Mouse (Mus musculus) olfactory bulb, adult 2 months (tissue): ENCODE results near the gene Mcee. TPM values are rescaled to one million over a fixed set of nuclear protein-coding genes. Genes with fewer than 3 reads are reported as not detected.

Experiments used
- H3K27ac ChIP-seq: fragments of 200-500 bp; 2 replicates; pipeline ENCODE4 v1.5.1; 2012; ENCODE audit warnings: low read depth, low read length; ENCODE audit not compliant: insufficient read depth
- H3K4me1 ChIP-seq: fragments of 200-500 bp; 2 replicates; pipeline ENCODE4 v1.6.1; 2012; ENCODE audit warnings: low read length; ENCODE audit not compliant: control insufficient read depth, insufficient read depth
- H3K4me3 ChIP-seq: fragments of 200-500 bp; 2 replicates; pipeline ENCODE4 v1.5.1; 2012; ENCODE audit warnings: mild to moderate bottlenecking, low read depth, low read length, moderate library complexity; ENCODE audit not compliant: insufficient read depth
- CTCF ChIP-seq: fragments of 200-500 bp; IDR thresholded peaks from 2 replicates; pipeline ENCODE4 v1.5.1; 2012; ENCODE audit warnings: low read depth, mild to moderate bottlenecking, low read length, moderate library complexity; ENCODE audit not compliant: insufficient read depth
- POLR2A ChIP-seq: fragments of 200-500 bp; IDR thresholded peaks from 2 replicates; pipeline ENCODE4 v1.6.1; 2012; ENCODE audit warnings: mild to moderate bottlenecking, low read depth, low read length, moderate library complexity; ENCODE audit not compliant: insufficient read depth
- WGBS: fragments of 180-500 bp; shearing (Covaris S2); methylation state at CpG from one replicate; pipeline ENCODE4 v1.1.7; 2018; 5-methylcytosine and 5-hydroxymethylcytosine counted together
- polyA plus RNA-seq: library from polyadenylated mRNA; stranded (reverse); fragments of >200 nt; gene quantifications from 2 replicates; pipeline ENCODE4 v1.2.4, GENCODE M21; 2012; ENCODE audit warnings: low replicate concordance; ENCODE audit not compliant: missing spikeins, insufficient read depth, insufficient read length

Mcee gene
- polyA plus RNA-seq, 1 experiment, result not detected

DNA sequence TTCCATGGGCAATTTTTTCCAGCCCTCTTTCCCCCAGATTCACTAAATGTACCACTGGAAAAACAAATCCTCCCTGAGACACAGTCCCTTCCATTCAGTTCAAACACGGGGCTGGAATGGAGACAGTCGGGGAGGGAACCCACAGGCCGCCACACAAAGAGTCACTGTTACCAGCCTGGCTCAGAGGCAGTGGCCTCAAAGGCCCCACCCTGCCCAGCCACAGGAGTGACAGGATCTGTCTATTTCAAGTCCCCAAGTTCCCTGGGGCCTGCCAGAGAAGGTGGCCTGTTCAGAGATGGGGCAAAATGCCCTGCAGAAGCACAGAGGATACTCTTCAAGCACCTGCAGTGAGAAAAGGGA lies 31.8 kb upstream of the Mcee start:
- peaks cover 6% of the 10 kb centered on the region for H3K4me1 ChIP-seq
- 31% methylated on average over 3 of the region's 3 CpGs for WGBS
- H3K4me3 ChIP-seq, result no peak overlapping the region
- peak overlapping the region; percentile 84 for H3K27ac ChIP-seq
- TF ChIP-seq POLR2A (no peak), CTCF (no peak)

DNA sequence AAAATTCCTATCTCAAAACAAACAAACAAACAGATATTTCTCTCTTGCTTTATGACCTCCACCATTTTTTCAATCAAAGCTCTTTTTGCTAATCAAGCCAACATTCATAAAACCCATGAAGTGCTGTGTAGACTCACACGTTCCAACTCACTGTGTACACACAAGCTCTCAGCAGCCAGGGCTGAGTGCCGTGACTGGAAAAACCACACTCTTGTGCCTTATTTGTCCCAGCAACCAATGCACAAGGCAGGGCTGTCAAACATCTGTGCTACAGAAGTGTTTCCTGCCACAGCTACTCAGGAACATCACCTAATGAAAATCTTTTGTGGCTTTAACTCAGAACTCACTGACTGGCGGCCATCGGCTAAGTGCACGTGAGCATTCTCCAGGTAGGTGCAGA lies 26.5 kb upstream of the Mcee start:
- no peak overlapping the region for H3K4me3 ChIP-seq
- no peak for TF ChIP-seq CTCF
- TF ChIP-seq POLR2A, result no peak
- H3K4me1 ChIP-seq, result no peaks in the 10 kb centered on the region
- WGBS, result 91% methylated on average over 5 of the region's 5 CpGs
- no peak overlapping the region for H3K27ac ChIP-seq

DNA sequence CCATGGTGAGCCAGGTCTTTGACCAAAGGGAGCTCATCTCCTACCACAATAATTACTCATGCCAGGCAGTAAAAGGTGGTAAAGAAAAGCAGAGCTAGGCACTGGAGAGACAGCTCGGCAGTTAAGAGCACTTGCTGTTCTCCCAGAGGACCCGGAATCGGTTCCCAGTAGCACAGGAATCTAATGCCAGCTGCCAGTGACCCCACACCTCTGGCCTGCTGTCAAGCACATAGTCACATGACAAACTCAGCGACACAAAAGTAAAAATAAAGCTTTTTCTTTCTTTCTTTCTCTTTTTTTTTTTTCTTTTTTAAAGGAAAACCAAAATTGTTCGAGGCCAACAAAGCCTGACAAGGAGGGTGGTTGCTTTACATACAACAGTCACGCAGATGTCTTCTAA lies 22.6 kb upstream of the Mcee start:
- Histone ChIP-seq H3K27ac (no peak overlapping the region), H3K4me3 (no peak overlapping the region), H3K4me1 (peaks cover 7% of the 10 kb centered on the region; the same call in 1 of the 2 replicates)
- WGBS, result 84% methylated on average over 6 of the region's 6 CpGs
- no peak for TF ChIP-seq CTCF
- TF ChIP-seq POLR2A, result no peak

DNA sequence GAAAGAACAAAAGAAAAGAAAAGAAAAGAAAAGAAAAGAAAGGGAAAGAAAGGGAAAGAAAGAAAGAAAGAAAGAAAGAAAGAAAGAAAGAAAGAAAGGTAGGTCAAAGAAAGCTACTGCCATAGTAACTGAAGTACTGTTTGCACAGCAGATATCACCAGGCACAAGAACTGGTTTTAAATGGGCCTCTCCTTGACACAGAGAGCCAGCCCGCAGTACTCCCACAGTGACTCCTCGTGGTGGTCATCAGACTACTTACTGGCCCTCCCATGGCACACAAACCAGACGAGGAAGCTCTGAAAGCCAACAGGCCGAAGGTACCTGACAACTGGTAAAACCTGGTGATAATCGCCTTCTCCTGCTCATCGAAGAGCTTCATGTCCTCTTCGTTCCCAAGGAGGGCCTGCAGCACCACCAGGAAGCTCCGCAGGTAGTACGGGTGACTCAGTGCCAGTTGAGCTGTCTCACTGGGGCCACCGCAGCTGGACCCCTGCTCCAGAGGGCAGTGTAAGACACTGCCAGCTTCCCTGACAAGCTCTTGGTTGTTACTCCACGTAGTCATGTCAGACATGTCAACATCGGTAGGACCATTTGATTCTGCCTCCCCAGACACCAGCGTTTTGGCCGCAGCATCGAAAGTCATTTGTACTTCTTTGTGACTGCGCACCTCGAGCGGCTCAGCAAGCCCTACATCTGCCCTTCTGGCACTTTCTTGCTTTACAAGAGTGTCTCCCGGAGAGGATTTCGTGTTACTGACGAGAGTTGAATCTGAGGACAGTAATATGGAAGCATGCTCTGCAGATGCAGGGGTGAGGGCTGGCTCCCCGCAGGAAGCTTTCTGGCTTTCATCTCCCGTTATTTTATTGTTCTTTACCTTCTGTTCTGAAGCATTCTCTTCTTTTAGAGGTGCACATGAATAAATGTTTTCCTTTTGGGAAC lies 20.2 kb upstream of the Mcee start:
- Histone ChIP-seq H3K4me3 (no peak overlapping the region), H3K27ac (no peak overlapping the region), H3K4me1 (peaks cover 7% of the 10 kb centered on the region; the same call in 1 of the 2 replicates)
- TF ChIP-seq CTCF, result no peak
- 90% methylated on average over 23 of the region's 23 CpGs for WGBS

DNA sequence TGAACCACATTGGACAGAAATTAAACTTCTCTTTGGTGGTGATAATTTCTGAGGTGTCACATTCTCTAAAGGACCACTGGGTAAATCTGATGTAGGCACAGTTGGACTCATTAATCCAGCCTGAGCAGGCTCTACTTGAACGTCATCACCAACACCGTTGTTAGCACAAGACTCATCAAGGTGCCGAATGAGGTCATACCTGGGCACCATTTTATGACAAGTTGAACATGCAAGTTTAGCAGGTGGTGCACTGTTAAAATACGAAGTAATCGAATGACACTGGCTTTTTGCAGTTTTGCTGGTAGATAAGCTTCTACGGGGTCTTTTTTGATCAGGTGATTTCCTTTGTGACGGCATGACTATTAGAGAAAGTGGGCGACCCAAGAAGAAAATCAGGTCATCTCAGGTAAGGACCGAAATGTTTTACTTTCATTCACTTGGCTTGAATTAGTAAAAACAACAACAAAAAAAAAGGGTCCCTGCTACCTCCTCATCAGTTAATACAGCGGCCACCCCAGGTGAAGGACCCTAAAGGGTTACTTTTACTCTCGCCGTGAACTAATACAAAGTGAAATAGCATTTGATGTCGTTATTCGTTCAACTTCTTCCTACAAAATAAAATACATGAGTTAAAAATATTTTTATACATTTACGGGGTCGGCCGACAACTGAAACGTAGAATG lies 19.1 kb upstream of the Mcee start:
- Histone ChIP-seq H3K4me1 (peaks cover 7% of the 10 kb centered on the region; the same call in 1 of the 2 replicates), H3K27ac (peak overlapping the region; percentile 2; the same call in 1 of the 2 replicates), H3K4me3 (peak overlapping the region; percentile 98)
- WGBS, result 7% methylated on average over 18 of the region's 18 CpGs
- no peak for TF ChIP-seq POLR2A
- no peak for TF ChIP-seq CTCF

DNA sequence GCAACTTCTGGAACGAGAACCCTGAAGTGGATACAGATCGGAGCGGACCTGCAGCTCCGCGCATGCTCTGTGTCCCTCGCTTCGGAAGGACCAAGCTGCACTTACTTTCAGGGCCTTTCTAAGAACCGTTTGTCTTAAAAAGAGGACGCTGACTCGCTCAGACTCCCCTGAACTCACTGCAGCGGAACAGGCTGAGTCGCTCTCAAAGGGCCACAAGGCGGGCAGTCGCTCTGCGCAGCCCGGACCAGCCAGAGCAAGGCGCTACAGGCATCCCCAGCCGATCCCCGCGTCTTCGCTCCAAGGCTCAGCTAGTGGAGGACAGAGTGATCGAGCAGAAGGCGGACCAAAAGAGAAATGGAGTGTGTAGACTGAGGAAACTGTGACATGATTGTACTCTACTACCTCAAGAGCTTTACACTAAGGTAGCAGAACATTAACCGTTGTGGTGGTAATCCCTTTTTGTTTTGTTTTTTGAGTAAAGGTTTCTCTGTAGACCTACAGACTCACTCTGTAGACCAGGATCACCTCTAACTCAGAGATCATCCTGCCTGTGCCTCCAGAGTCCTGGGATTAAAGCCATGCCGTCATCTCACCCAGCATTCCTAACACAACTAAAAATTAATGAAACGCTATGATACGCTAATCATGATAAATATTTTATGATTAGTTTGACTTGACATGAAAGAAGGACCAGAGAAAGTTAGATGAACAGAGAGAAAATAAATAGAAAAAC lies 18.4 kb upstream of the Mcee start, which contains the start of gene Fan1:
TSS of gene Fan1 (minus strand) at position 266 of the 733 bp plus-strand sequence.
- peak within 1 kb of the TSS; percentile 93; the same call in 1 of the 2 replicates for H3K27ac ChIP-seq

DNA sequence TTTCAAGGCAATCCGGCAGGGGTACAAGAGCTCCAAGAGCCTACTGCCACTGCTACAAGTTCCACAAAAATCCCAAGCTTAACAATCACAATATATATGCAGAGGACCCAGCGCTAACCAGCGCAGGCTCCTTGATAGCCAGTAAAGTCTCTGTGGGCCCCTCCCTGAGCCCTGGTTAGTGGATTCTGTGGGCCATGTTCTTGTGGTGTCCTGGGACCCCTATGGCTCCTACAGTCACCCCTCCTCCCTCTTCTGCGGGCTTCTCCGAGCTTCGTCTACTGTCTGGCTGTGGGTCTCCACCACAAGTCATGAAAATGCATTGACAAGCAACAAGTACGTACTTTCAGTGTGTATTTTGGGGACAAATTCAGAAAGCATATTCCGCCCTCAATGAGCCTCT lies 928 bp upstream of the Mcee start:
- under 1% methylated on average over 8 of the region's 8 CpGs for WGBS
- Histone ChIP-seq H3K27ac (no peak overlapping the region), H3K4me1 (peaks cover 3% of the 10 kb centered on the region), H3K4me3 (peak overlapping the region; percentile 90)
- TF ChIP-seq CTCF, result no peak
- no peak for TF ChIP-seq POLR2A

More for the DNA sequence above, 18.4 kb upstream of the Mcee start, which contains the start of gene Fan1:
- 4% methylated on average over 27 of the region's 27 CpGs for WGBS
- H3K4me3 ChIP-seq, result peak within 1 kb of the TSS; percentile 98
- H3K4me1 ChIP-seq, result peaks cover 7% of the 10 kb centered on the region; the same call in 1 of the 2 replicates
- TF ChIP-seq POLR2A (peak; percentile 90), CTCF (0 out of 2 replicates have a peak, but pooled peaks have one; percentile 24)

DNA sequence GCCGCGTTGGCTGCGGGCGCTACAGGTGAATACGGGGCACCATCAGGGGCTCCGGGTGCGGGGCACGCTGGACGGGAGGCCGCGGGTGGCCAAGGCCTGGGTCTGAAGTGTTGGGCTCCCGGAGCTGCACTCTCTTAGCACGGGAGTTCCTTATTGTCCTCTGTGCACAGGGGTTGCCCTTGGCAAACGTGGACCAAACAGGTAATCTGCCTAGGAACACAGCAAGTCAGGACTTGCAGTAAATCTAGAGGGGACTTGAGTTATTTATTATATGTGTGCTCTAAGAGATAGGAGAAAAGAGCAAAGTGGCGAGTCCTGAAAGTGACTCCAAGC lies 378 bp downstream of the Mcee start:
- TF ChIP-seq POLR2A, result no peak
- no peak for TF ChIP-seq CTCF
- under 1% methylated on average over 15 of the region's 15 CpGs for WGBS
- Histone ChIP-seq H3K27ac (0 out of 2 replicates have a peak overlapping the region, but pooled peaks have one; percentile 4), H3K4me1 (peaks cover 3% of the 10 kb centered on the region), H3K4me3 (peak overlapping the region; percentile 90)
